Mouse (Mus musculus) layer of hippocampus, adult 8-10 months (tissue): ENCODE data around the gene Slc23a4. TPM values are rescaled to one million over a fixed set of nuclear protein-coding genes. Genes with fewer than 3 reads are reported as not detected.

Experiments used
- DNase-seq, 2 experiments: peaks; one replicate each; pipeline ENCODE4 v3.0.0; 2022; ENCODE audit warnings: low spot score in 2 of 2
- total RNA-seq, 4 experiments: library from RNA; stranded (reverse); gene quantifications; 2 replicates each; pipeline ENCODE4 v1.2.4; 2022

Gene Slc23a4
- total RNA-seq: 1 to 10 TPM in 3 of 4 experiments, under 1 TPM in 1; 0.87 to 1.6 (median 1.2) TPM

DNA sequence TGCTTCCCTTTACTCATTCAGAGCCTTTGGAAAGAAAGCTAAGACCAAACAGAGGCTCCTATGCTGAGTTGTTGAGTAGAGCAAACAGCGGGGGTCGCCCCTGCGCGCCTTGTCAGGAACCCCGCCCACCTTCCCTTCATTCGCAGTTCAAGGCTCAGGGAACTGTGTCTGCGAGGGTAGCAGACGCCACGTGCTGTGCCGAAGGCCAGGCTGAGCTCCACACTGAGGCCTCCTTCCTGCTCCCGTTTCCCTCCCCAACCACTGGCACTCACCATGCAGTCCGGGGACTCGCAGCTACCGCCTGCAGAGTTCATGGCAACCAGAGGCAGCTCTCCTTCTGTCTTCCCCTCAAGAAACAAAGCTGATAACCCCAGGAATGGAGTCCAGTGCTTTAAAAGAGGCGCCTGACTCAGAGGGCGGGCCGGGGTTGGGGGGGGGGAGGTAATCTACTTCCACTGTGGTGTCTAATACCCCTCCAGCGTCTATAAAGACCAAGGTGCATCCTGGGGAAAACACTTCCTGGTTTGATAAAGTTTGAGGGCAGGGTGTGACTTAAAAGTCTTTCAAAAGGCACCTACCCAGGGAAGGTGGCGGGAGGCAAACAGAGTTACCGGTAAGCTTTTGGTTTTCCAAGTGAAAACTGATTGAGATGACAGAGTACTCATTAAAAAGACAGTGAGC is at the start of gene Slc23a4:
Gene Slc23a4, minus strand, starts transcription at position 324 of the 681 bp plus-strand sequence.
- DNase-seq: no peak

DNA sequence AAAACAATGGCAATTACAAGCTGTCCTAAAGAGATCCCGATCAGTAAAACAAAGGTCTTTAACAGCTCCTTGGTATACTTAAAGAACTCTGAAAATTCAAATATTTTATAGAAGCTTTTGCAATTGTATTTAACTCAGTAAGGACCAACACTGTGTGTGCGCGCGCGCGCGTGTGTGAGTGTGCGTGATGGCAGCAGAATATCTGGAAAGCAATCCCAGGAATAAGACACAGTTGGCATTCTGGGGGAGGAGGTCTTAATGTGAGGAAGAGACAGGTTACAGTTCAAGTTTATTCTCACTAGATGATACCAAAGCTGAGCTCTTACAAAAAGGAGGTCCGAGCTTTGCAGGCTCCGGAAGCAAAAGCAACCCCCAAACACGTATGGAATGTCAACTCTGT is 45.1 kb upstream of the Slc23a4 start:
- no peak for DNase-seq

DNA sequence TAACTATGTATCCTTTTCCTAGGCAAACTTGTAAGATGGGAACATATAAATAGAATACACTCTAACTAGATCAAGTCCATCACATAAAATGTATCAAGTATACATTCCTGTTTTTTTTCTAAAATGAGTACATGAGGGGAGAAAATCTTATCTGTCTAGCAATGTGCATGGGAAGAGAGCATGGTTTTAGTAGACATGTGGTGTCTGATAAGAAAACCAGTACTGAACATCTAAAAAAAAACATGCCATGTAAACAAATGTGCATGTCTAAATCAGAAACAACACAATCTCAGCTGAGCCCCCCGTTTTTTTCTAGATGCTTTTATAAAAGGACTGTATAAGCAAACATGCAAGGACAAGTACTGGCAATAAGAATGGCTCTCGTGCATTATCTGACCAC is 44.5 kb upstream of the Slc23a4 start:
- no peak for DNase-seq

DNA sequence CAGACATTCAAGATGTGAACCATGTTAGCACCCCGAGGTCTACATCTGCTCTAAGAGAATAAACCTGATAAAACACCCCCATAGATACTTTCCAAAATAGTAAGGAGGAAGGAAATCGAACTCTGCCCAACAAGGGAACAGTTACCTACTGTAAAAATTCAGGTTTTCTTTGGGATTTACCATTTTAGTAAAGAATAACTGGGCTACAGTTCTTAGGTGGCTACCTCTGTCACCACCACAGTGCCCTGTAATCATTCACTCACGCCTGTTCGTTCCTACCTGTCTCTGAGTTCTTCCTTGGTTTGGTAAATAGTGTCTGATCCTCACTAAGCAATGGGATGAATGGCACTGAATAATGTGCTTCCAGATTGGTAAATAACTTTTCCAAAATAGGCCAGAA is 42.6 kb upstream of the Slc23a4 start:
- no peak for DNase-seq

DNA sequence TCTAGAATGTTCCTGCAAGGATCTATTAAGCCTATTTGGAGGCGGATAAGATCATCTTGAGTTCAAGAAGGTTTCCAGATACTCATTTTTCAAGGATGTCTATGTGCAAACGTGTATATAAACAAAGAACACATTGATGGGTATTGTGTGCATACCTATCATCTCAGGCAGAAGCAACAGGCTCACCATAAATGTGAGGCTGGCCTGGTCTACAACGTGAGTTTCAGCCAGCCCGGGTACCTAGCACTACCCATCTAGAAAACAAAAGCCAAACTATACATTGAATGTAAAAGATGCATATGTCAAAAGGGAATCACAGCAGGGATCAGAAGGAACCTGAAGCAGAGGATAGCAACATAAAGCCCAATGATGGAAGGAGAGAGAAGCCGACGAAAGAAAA is 42.0 kb upstream of the Slc23a4 start:
- no peak for DNase-seq

DNA sequence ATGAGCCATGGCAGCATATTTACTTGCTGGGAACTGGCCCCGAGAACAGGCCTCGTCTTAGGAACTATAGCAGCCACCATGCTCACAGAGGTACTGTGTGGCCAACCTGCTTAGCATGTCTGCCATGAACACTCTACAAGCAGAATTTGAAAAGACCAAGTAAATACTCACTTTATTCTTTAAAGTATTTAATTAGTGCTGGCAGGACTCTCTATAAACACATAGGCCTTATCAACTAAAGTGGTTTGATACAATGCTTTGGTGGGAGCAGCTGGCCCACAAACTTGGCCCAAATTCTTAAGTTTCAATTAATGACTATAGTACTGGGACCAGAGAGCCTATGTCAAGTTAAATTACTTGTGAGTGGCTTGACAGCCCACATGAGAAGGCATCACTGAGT is 39.8 kb upstream of the Slc23a4 start:
- DNase-seq: no peak

DNA sequence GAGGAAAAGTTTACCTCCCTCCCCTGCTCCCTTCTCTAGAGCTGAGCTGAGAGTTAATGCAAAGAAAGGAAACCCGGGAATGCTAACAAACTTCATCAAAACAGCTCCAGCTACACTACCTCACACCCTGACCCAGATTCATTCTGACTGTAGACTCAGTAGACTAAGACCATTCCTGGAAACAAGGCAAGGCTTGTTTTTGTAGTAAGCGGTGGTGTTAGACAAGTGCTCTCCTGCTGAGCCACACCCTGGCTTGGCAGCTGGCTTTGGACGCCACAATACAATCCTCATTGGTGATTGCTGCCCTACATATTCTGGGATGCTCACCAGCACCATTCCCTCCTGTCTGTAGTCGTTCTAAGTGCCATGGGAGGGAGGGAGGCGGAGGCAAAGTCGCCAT is 39.1 kb upstream of the Slc23a4 start:
- DNase-seq: no peak

DNA sequence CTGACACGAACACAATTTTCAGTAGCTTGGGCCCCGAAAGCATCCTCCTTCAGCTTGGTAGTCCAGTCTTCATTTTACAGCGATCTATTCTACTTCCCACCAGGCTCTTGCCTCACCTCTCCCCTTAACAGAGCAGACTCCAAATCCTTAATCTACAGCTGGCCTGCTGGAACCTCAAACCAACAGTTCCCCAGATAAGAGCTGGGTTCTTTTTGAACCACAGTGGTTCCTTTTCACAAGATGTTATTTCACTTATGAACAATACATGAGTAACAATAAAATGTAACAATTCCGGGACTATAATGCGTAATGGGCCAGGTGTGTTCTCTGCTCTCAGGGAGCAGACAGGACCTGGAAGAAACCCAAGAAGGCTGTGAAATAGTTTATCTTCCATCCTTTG is 28.4 kb upstream of the Slc23a4 start:
- DNase-seq: no peak

DNA sequence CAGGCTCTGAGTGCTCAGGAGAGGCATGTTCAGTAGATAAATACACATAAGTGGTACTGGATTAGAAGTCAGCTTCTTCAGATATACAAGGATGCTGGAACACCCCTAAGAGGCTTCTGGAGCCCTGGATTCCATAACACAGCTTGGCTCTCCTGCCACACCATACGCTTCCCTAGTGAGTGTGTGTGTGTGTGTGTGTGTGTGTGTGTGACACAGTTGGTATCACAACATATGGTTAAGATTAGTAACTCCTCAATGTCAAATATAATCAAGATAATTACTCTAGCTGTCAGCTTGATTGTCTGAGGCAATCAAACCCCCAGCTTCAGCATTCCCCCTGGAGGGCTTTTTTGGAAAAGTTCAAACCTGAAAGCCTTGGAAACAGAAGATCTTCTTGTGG is 23.7 kb upstream of the Slc23a4 start:
- DNase-seq: no peak

DNA sequence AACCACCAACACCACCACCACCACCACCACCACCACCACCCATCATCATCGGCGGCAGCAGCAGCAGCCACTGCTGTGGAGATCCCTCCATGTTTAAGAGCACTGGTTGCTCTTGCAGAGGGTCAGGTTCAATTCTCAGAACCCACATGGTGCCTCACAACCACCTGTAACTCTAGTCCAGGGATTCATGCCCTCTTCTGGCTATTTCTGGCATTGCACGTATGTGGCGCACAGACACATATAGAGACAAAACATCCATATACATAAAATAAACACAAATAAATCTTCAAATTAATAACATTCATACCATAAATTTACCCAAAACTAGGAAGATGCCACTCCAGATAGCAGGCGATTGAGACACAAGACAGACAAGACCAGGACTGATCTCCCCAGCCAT is 22.5 kb upstream of the Slc23a4 start:
- no peak for DNase-seq

DNA sequence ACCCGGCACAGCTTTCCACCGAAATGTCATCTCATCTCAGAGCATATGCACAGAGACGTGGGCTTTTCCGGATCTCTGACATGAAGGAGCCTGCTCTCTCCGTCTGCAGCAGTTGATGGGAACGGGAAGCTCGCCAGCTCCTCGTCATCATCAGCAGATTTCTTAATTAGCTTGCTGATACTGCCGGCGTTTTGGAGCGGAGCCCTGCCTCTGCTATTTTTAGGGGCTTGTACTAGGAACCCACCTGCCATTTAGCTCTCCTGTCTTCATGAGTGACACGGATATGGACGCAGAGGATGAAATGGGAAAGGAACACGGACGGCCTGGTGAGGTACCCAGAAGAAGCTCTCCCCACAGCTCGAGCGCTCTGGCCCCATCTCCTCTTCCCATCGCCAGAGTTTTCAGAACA is 14.1 kb upstream of the Slc23a4 start:
- peak; percentile 82 to 86 for DNase-seq

DNA sequence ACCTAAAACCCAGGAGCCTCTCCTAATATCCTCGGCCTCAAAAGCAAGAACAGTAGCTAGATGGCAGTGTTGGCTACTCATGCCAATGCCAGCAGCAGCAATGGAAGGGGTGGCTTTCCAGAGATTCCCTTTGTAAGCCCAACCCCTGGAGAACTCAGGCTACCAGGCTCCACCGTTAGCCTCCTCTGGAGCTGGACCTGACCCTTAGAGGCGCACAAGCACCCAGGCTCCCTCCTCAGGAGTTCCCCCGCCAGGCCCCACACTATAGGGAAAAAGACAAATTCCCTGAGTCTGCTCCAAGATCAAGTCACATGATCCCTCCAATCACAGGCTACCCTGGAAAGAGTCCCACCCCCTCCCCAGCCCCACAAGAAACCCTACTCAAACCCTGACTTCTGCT is 10.9 kb upstream of the Slc23a4 start:
- peak in 1 of 2 experiments; percentile 45 for DNase-seq

DNA sequence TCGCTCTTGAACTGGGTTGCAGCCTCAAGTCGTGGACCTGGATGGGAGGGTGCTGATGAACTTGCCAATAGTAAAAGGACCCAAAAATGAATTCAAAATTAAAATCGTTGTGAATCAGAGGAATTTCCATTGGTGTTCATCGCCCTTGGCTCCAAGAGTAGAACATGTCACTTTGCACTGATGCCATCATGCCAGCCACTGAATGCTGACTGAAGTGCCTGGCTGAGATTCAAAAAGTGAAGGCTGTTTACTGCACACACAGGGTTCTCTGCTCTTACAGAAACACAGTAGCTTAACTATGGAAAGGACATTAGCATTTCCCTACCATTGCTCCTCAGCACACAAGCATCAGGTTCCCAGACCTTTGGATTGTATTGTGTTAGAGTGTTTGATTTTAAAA is 8.3 kb upstream of the Slc23a4 start:
- DNase-seq: no peak

DNA sequence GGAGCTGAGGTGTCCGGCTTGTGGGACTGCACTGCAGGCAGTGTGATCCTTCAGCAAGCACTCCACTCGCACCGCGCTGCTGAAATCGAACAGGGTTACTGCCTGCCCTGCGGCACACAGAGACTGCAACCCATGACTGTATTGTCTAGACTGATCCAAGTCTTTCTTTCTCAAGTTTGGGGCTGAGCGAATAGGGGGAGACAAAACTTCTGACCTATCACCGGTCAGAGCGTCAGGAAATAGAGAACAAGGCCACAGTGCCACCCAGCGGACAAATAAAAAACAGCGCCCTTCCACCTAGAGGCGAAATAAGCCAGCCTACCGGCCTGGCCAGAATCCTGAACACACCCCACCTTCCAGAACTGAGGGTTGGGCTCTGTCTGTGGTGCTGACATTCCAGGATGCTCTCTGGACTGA is 7.1 kb upstream of the Slc23a4 start:
- peak in 1 of 2 experiments; percentile 76 for DNase-seq

DNA sequence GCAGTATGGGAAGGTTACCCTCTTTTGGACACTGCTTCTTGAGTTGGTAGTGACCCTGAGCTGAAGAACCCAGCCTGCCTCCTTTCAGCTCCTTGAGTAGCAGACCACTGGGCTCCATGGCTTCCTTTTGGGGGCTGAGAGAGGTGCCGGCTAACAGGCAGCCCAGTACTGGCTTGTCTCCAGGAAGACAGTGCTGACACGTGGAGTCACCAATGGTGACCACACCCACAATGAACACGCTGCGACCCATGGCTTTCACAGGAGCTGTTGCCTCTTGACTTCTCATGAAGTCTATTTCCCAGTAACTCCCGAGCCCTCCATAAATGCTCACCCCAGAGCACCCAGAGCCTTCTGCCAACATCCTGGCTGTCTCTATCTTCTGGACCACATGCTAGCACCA is 6.5 kb upstream of the Slc23a4 start:
- no peak for DNase-seq

DNA sequence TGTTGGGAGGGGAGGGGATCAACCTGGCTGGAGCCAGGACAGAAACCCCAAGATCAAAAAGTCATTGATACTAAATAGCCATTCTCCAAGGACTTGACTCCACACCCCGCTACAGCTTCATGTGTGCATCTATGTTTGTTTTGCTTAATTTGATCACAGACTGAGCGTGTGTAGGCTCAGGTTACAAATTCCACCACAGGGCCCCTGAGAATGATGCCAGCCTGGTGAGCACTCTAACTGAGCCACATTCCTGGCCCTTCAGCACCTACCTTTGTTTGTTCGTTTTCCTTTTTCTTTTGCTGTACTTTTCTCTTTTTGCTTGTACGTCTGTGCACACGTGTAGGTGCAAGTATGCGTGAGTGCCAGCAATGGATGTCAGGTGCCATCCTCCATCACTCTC is 1.1 kb upstream of the Slc23a4 start:
- DNase-seq: no peak

DNA sequence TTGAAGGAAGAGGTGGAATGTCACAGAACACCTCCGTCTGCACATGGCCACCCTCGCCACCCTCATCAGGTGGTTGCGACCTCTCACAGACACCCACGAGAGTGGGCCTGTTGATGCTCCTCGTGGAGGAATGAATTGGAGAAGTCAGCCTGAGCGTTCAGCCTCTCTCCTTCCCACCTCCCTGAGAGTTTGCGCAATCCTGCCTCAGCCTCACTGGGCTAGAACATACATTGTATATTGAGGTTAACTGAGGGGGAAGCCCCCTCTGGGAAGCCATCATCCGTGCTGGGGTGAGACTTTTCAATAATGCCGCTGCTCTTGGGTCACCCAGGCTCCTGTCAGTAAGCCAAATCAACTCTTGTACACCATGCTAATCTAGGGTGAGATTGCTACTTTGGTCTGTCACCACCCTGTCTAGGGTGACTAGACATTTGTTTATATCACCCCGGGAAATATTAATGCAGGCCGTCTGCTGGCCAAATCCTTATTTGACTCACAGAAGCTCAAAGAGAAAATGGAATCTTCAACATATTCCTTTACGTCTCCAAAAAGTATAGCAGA is 1.0 kb downstream of the Slc23a4 start:
- DNase-seq: no peak

DNA sequence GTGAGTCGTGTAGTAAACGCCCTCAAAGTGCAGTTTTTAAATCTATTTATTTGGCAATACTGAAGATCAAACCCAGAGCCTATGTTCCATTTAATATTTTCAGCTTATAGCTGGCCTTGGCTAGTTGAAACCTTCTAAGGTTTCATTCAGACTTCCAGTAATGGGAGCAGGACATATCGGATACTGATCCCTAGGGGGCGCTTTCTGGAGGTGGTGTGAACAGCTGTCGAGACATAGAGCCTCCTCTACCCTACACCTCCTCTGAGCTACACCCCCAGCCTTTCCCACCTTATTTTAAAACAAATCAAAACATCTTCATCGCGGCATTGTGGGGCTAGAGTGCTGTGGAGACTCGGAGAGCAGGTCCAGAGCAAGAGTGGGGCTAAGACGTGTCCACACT is 7.5 kb downstream of the Slc23a4 start:
- no peak for DNase-seq

DNA sequence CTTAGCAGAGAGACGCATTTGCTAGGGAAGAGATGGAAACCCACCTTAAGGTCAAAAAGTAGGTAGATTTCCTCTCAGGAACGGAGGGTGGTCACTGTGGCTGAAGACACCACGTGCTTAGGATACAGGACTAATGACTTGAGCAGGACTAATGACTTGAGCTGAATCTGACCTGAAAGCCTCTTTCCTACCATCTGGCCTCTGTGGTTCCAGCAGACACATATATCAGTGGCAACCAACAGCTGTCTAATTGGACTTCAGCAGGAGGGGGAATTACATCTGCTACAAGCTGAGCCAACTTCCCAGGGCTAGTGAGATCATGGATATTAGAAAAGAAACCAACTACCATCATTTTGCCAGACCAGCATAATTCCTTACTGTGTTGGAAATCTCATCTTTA is 8.9 kb downstream of the Slc23a4 start:
- DNase-seq: no peak

DNA sequence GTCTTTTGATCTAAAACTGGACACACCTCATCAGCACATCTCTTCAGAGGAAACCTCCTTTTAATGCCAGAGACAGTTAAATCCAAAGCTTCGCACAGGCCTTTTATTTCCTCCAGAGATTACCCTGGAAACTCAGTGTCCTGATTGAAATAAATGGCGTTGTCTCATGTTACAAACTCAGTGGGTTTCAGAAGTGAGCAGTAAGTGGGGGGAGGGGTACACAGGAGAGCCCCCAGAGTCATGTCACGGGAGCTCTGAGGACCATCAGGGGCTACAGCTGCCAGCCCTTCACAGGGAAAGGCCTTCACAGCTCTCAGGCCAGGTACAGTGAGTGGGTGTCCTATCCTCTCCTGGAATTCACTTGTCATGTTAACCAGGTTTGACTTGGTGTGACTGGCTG is 17.0 kb downstream of the Slc23a4 start:
- no peak for DNase-seq

DNA sequence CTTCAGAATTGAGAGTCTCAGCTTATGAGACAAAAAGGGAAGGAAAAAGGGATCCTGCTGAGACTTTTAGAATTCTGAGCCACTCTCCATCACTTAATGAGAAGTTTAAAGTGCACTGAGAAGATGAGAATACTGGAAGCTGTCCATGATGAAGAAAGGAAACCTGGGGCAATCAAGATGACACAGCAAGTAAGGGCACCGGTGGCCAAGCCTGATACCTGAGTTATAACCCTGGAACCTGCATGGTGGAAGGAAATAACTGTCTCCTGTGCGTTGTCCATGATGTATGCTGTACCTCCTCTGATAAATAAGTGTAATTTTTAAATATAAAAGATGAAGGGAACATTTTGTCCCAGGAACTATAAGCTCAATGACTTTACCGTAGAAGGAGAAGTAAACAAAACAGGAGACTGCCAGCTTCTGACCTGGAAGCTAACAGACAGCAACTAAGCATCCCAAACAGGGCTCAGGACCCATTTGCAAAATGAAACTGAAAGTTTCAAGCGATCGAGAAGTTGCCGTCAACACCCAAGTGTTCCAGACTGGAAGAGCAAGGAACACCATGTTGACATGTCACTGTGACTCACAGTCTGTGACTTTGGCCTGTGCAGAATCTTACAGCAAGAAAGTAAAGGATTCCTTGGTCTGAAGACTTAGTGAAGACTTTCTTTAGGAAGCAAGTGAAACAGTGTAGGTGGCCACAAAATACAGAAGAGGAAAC is 22.2 kb downstream of the Slc23a4 start:
- DNase-seq: no peak

DNA sequence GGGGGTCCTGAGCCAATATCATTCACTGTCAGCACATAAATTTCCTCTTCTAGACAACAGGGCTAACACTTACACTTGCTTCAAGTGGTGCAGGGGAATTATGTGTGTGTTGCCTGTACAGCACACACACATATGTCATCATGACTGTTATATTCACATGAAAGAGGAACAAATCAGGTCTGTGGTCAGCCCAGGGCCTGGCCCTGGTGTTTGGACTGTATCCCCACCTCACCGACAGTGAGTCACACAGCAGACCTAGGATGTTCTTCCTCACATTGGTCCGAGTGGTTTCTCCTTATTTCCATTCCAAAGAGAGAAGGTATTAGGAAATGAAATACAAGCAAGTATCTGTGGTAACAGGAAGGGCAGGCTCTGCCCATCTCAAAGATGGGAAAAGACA is 23.7 kb downstream of the Slc23a4 start:
- no peak for DNase-seq

DNA sequence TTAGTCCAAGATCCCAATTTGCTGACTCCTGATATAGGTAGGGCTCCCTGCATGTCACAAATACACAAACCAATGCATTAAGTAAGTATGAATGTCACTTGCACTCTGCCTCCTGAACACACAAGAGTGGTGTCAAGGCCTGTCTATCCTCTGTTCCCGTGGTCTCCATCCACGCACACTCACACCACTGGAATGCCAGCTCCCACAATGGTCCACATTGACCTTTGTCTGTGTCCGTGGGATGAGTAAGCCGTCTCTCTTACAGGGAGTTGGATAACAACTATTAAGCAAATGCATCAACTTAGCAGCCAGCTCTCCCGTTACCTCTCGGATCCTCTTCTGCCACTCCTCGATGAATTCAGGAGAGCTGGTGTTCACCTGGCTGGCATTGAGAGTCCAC is 29.1 kb downstream of the Slc23a4 start:
- DNase-seq: no peak
